Mouse (Mus musculus) mouse embryonic stem cell (cell line): ENCODE data around the gene Slc22a23.

ENCODE experiments used
- in situ Hi-C, 2 experiments: fragments of 300-500 bp; cut with MboI; formaldehyde crosslinking; loops; 1 replicate in 1 of 2; 3 replicates in 1 of 2; pipeline ENCODE4 v1.14.3; 2019 to 2020; ENCODE audit warnings: low sequenced_read_pairs in 2 of 2, low pct_unique_long_range_greater_than_20kb in 1 of 2, mixed read lengths in 1 of 2; ENCODE audit not compliant: unreplicated experiment in 1 of 2

Slc22a23 gene

GRCm38 (mm10) chr13:34278288-34278701, 66.7 kb downstream of the Slc22a23 start:
- in situ Hi-C loops: no loop called here

- in situ Hi-C loops: no loop called here
These were observed 67.4 kb downstream of the Slc22a23 start for GRCm38 (mm10) chr13:34277611-34278010.

GRCm38 (mm10) chr13:34277001-34277400, 68.0 kb downstream of the Slc22a23 start:
- in situ Hi-C loops: no loop called here

- in situ Hi-C loops: no loop called here
These were observed 70.1 kb downstream of the Slc22a23 start for GRCm38 (mm10) chr13:34274890-34275289.

GRCm38 (mm10) chr13:34274417-34274816, 70.6 kb downstream of the Slc22a23 start:
- in situ Hi-C loops: no loop called here

- in situ Hi-C loops: no loop called here
These were observed 72.5 kb downstream of the Slc22a23 start for GRCm38 (mm10) chr13:34272275-34273054.

GRCm38 (mm10) chr13:34271665-34272064, 73.3 kb downstream of the Slc22a23 start:
- in situ Hi-C loops: no loop called here

- in situ Hi-C loops: no loop called here
These were observed 73.9 kb downstream of the Slc22a23 start for GRCm38 (mm10) chr13:34270886-34271602.

- in situ Hi-C loops: no loop called here
These were observed 75.5 kb downstream of the Slc22a23 start for GRCm38 (mm10) chr13:34269376-34269991.

GRCm38 (mm10) chr13:34266942-34267660, 77.9 kb downstream of the Slc22a23 start:
- in situ Hi-C loops: no loop called here

GRCm38 (mm10) chr13:34266067-34266466, 78.9 kb downstream of the Slc22a23 start:
- in situ Hi-C loops: no loop called here

GRCm38 (mm10) chr13:34265576-34265975, 79.4 kb downstream of the Slc22a23 start:
- in situ Hi-C loops: no loop called here

- in situ Hi-C loops: no loop called here
These were observed 79.9 kb downstream of the Slc22a23 start for GRCm38 (mm10) chr13:34265022-34265565.

GRCm38 (mm10) chr13:34264508-34264907, 80.5 kb downstream of the Slc22a23 start:
- in situ Hi-C loops: no loop called here

- in situ Hi-C loops: no loop called here
These were observed 86.2 kb downstream of the Slc22a23 start for GRCm38 (mm10) chr13:34258765-34259164.

GRCm38 (mm10) chr13:34257177-34257576, 87.8 kb downstream of the Slc22a23 start:
- in situ Hi-C loops: no loop called here

GRCm38 (mm10) chr13:34256676-34257075, 88.3 kb downstream of the Slc22a23 start:
- in situ Hi-C loops: no loop called here

GRCm38 (mm10) chr13:34255297-34255696, 89.7 kb downstream of the Slc22a23 start:
- in situ Hi-C loops: no loop called here

GRCm38 (mm10) chr13:34254691-34255090, 90.3 kb downstream of the Slc22a23 start:
- in situ Hi-C loops: no loop called here
